Mouse (Mus musculus) spleen, adult 2 months (tissue): ENCODE results near the gene Nfs1. TPM values are rescaled to one million over a fixed set of nuclear protein-coding genes. Genes with fewer than 3 reads are reported as not detected.

Experiments used
- DNase-seq, 2 experiments: peaks; one replicate each; pipeline versions ENCODE4 v3.0.0 to v3.0.0-alpha.2; 2012 to 2021; ENCODE audit warnings: low spot score in 2 of 2, low read depth in 1 of 2
- H3K27ac ChIP-seq: fragments of 200-500 bp; 2 replicates; pipeline ENCODE4 v1.5.1; 2012; ENCODE audit warnings: low read length, inconsistent platforms; ENCODE audit not compliant: insufficient read depth
- H3K27me3 ChIP-seq: fragments of 200-500 bp; 2 replicates; pipeline ENCODE4 v1.6.1; 2012; ENCODE audit warnings: mild to moderate bottlenecking, moderate library complexity, low read length, inconsistent platforms; ENCODE audit not compliant: control insufficient read depth, insufficient read depth
- H3K36me3 ChIP-seq: fragments of 200-500 bp; 2 replicates; pipeline ENCODE4 v1.6.1; 2012; ENCODE audit warnings: mild to moderate bottlenecking, low read length, inconsistent platforms; ENCODE audit not compliant: control insufficient read depth, insufficient read depth
- H3K4me1 ChIP-seq: fragments of 200-500 bp; 2 replicates; pipeline ENCODE4 v1.6.1; 2011; ENCODE audit warnings: inconsistent platforms; ENCODE audit not compliant: control insufficient read depth, insufficient read depth, insufficient read length
- H3K4me3 ChIP-seq: fragments of 200-500 bp; 2 replicates; pipeline ENCODE4 v1.5.1; 2011; ENCODE audit warnings: mild to moderate bottlenecking, inconsistent platforms; ENCODE audit not compliant: insufficient read depth, insufficient read length; ENCODE audit errors: extremely low read depth
- CTCF ChIP-seq: fragments of 200-500 bp; IDR thresholded peaks from 2 replicates; pipeline ENCODE4 v1.5.1; 2011; ENCODE audit warnings: mild to moderate bottlenecking, inconsistent platforms; ENCODE audit not compliant: insufficient read depth, insufficient read length, insufficient replicate concordance; ENCODE audit errors: extremely low read depth
- POLR2A ChIP-seq: fragments of 200-500 bp; IDR thresholded peaks from 2 replicates; pipeline ENCODE4 v1.6.1; 2011; ENCODE audit warnings: low read depth, low read length, inconsistent platforms
- WGBS: fragments of 180-500 bp; shearing (Covaris S2); methylation state at CpG from one replicate; pipeline ENCODE4 v1.1.7; 2018; 5-methylcytosine and 5-hydroxymethylcytosine counted together
- polyA plus RNA-seq: library from polyadenylated mRNA; depleted of rRNA; stranded (reverse); fragments of >200 nt; gene quantifications from 2 replicates; pipeline ENCODE4 v1.2.3, GENCODE M21; 2012

The Nfs1 gene
- polyA plus RNA-seq, 1 experiment, result 27.1 TPM

GRCm38 (mm10) chr2:156181592-156181991 is 37.6 kb upstream of the Nfs1 start:
- no peak overlapping the region for H3K27ac ChIP-seq
- no peak for TF ChIP-seq POLR2A
- TF ChIP-seq CTCF, result no peak
- 88% methylated on average over 2 of the region's 2 CpGs for WGBS
- no peaks in the 10 kb centered on the region for H3K27me3 ChIP-seq
- peaks cover 12% of the 10 kb centered on the region for H3K36me3 ChIP-seq
- peaks cover 6% of the 10 kb centered on the region for H3K4me1 ChIP-seq
- DNase-seq, result no peak
- no peak overlapping the region for H3K4me3 ChIP-seq

DNA sequence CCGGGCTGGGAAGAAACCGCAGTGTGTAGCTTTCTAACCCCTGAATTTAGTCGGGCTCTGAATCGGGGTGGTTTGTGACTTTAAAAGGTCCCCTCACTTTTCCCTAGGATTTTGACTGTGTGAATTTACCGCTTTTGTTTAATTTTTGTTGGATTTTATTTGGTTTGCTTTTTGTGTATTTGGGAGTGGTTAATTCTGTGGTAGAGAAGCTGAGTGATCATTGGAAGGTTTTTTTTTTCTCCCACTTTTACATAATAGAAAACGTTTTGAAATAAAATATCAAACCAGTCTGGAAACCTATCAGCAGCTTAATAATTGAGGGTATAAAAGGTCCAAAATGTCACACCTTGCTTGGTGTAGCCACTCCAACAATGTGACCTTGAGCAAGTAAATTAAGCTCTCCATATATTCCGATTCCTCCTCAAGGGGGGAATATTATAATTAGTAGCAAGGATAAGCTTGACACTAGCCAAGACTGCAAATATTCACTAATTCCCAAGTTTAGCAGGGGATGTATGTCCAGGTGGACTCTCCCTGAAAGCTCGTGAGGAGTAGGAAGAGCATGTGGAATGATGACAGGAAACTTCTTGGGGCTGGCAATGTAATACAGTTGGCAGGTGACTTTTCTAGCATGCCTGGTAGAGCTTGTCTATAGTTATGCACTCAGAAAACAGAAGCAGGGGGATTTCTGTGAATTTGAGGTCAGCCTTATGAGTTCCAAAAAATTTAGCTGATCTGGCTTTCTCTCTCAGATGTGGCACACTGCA is 37.0 kb upstream of the Nfs1 start:
- Histone ChIP-seq H3K27me3 (no peaks in the 10 kb centered on the region), H3K27ac (peak overlapping the region; percentile 93), H3K4me1 (peaks cover 6% of the 10 kb centered on the region), H3K4me3 (peak overlapping the region; percentile 65), H3K36me3 (peaks cover 13% of the 10 kb centered on the region)
- WGBS, result 11% methylated on average over 8 of the region's 8 CpGs
- no peak for DNase-seq
- TF ChIP-seq POLR2A (no peak), CTCF (no peak)

- under 1% methylated on average over 47 of the region's 47 CpGs for WGBS
- peak; percentile 95 for TF ChIP-seq POLR2A
- TF ChIP-seq CTCF, result peak; percentile 22; the same call in 1 of the 2 replicates
- H3K36me3 ChIP-seq, result peaks cover 15% of the 10 kb centered on the region
Observed at GRCm38 (mm10) chr2:156180094-156180821, 36.3 kb upstream of the Nfs1 start, which contains the start of gene Rbm39. Gene Rbm39 (minus strand): TSS chr2:156180238.

GRCm38 (mm10) chr2:156179796-156180093 is 35.8 kb upstream of the Nfs1 start:
- peak overlapping the region; percentile 97 for H3K4me3 ChIP-seq
- H3K27me3 ChIP-seq, result no peaks in the 10 kb centered on the region
- peaks cover 15% of the 10 kb centered on the region for H3K36me3 ChIP-seq
- WGBS, result under 1% methylated on average over 41 of the region's 41 CpGs
- DNase-seq, result no peak
- TF ChIP-seq POLR2A (no peak), CTCF (no peak)
- H3K4me1 ChIP-seq, result peaks cover 6% of the 10 kb centered on the region
- H3K27ac ChIP-seq, result peak overlapping the region; percentile 98

More at GRCm38 (mm10) chr2:156180094-156180821, 36.3 kb upstream of the Nfs1 start, which contains the start of gene Rbm39:
- Histone ChIP-seq H3K27ac (peak within 1 kb of the TSS; percentile 98), H3K4me3 (peak within 1 kb of the TSS; percentile 97), H3K4me1 (peaks cover 6% of the 10 kb centered on the region), H3K27me3 (no peaks in the 10 kb centered on the region)
- DNase-seq, result peak; percentile 96 to 99

DNA sequence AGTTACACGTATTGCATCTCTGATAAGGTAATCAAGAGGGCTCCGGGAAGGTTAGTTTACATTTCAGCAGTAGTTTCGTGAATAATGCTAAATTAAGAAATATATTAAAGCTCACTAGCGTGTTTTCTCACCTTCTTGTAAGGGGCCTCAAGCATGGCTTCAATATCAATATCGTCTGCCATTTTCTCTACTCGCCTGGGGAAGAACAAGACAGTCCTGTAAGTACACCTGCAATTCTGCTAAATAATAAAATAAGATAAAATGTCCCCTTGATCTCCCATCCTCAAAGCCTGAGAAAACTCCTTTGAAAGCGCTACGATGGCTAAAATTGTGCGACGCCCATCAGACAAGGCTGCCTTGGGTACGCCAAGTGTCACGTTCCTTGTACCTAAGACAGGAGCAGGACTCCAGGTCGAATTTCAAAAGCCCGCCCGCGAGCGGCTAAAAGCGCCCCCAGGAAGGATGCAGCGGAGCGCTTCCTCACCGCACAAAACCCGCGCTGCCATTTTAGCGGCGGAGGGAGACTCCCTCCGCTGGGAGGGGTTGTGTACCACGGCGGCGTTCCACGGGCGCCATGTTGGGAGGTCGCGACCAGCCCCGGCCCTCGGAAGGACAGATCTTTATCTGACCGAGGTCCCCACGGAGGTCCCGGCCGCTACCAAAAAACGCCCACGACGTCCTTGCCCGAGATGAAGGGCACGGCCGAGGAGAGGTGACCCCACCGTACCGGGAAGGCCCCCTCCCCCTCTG is 35.2 kb upstream of the Nfs1 start:
- H3K36me3 ChIP-seq, result peaks cover 19% of the 10 kb centered on the region

GRCm38 (mm10) chr2:156177651-156178050 is 33.7 kb upstream of the Nfs1 start:
- no peak overlapping the region for H3K27ac ChIP-seq
- no peaks in the 10 kb centered on the region for H3K27me3 ChIP-seq
- no peak for DNase-seq
- H3K36me3 ChIP-seq, result peaks cover 26% of the 10 kb centered on the region
- 59% methylated on average over 7 of the region's 7 CpGs for WGBS
- peaks cover 6% of the 10 kb centered on the region for H3K4me1 ChIP-seq
- no peak overlapping the region for H3K4me3 ChIP-seq
- TF ChIP-seq POLR2A (no peak), CTCF (no peak)

More for the DNA sequence above, 35.2 kb upstream of the Nfs1 start:
- Histone ChIP-seq H3K4me3 (peak overlapping the region; percentile 97), H3K27me3 (no peaks in the 10 kb centered on the region), H3K4me1 (peaks cover 6% of the 10 kb centered on the region), H3K27ac (peak overlapping the region; percentile 98)
- WGBS, result 1% methylated on average over 47 of the region's 47 CpGs
- DNase-seq, result peak; percentile 74 to 82
- TF ChIP-seq CTCF, result no peak
- TF ChIP-seq POLR2A, result peak; percentile 33
